Mouse (Mus musculus): ENCODE data around the gene Gon4l. TPM values are rescaled to one million over a fixed set of nuclear protein-coding genes. Genes with fewer than 3 reads are reported as not detected.

Gene Gon4l
- polyA plus RNA-seq, 1 experiment from 2014 or later: 13.6 TPM

DNA sequence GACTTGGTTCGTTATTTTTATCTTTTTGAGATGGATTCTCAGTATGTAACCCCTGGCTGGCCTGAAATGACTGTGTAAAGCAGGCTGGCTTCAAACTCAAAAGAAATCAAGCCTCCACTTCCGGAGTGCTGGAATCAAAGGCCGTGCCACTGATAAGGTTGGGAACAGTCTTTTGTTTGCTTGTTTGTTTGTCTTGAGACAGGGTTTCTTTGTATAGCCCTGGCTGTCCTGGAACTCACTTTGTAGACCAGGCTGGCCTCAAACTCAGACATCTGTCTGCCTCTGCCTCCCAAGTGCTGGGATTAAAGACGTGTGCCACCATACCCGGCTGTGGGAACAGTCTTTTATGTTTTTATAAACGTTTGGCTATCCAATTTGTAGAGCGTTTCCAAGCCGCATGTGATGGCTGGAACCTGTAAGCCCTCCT, 79.4 kb downstream of the Gon4l start:
- no peak for ATAC-seq (replicated peaks; ENCODE audit: insufficient number of reproducible peaks, low FRiP score, low TSS enrichment, low read depth)
- DNase-seq (ENCODE audit: low spot score): no peak
- H3K4me1 ChIP-seq (ENCODE audit: control insufficient read depth, insufficient read depth, low read length): no peaks in the 10 kb centered on the region; the same call in 1 of the 2 replicates
- WGBS: 35% methylated on average over 8 of the region's 8 CpGs
- H3K27me3 ChIP-seq (ENCODE audit: control insufficient read depth, insufficient read depth, low read length): no peaks in the 10 kb centered on the region
- peak overlapping the region; percentile 62 for H3K4me2 ChIP-seq (ENCODE audit: low read depth, low read length)
- H3K4me3 ChIP-seq (ENCODE audit: low read depth, low read length): peak overlapping the region; percentile 71
- H3K9ac ChIP-seq (replicated peaks; ENCODE audit: low read length): peak overlapping the region; percentile 73
- H3K27ac ChIP-seq (replicated peaks; ENCODE audit: low read depth, low read length): peak overlapping the region; percentile 32; the same call in 1 of the 2 replicates
- no peaks in the 10 kb centered on the region for H3K9me3 ChIP-seq (replicated peaks; ENCODE audit: control insufficient read depth, low read length)
- peaks cover 11% of the 10 kb centered on the region for H3K36me3 ChIP-seq (replicated peaks; ENCODE audit: control insufficient read depth, insufficient read depth, low read depth, low read length)

DNA sequence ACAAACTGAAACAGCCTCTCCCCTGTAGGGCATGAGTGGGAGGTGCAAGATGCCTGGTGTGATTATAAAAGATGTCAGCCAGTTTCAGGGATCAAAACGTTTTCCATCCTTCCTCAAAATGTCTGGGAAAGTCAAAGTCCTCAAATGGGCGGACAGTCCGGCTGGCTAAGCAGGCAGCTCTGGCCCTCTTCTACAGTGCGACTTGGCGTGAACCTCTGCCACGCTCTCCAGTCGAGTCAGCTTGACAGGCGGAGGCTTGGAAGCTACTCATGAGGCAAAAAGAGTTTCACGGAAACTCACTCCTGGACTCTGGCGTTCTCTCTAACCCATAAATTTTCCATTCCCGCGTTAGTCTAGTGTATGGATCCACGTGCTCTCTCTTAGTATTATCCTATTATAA, 84.0 kb downstream of the Gon4l start:
- WGBS: 89% methylated on average over 13 of the region's 13 CpGs

DNA sequence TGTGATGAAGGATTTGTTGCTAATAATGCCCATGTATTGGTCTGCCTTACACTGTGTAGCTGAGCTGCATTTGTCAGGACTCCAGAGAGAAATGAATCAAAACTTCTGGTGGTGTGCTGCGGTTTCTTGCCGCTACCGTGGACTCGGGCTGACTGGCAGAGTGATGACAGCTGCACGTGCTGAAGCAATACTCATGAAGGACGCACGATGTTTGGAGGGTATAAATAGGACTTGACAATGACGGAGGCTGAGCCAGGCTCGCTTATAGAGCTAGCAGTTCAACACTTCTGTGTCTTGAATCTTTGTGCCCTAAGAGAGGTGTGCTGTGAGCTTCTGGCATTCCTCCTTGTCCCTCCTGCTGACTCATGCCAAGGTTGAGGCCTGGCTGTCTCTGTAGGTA, 86.4 kb downstream of the Gon4l start:
- Histone ChIP-seq H3K27ac (replicated peaks; ENCODE audit: low read depth, low read length) (no peak overlapping the region), H3K4me3 (ENCODE audit: low read depth, low read length) (no peak overlapping the region), H3K4me2 (ENCODE audit: low read depth, low read length) (no peak overlapping the region), H3K27me3 (ENCODE audit: control insufficient read depth, insufficient read depth, low read length) (no peaks in the 10 kb centered on the region), H3K4me1 (ENCODE audit: control insufficient read depth, insufficient read depth, low read length) (no peaks in the 10 kb centered on the region), H3K36me3 (replicated peaks; ENCODE audit: control insufficient read depth, insufficient read depth, low read depth, low read length) (peaks cover 7% of the 10 kb centered on the region), H3K9ac (replicated peaks; ENCODE audit: low read length) (no peak overlapping the region), H3K9me3 (replicated peaks; ENCODE audit: control insufficient read depth, low read length) (no peaks in the 10 kb centered on the region)
- 92% methylated on average over 9 of the region's 9 CpGs for WGBS
- ATAC-seq (replicated peaks; ENCODE audit: insufficient number of reproducible peaks, low FRiP score, low TSS enrichment, low read depth) (no peak), DNase-seq (ENCODE audit: low spot score) (no peak)

More for the DNA sequence above, 84.0 kb downstream of the Gon4l start:
- ATAC-seq (replicated peaks; ENCODE audit: insufficient number of reproducible peaks, low FRiP score, low TSS enrichment, low read depth) (no peak), DNase-seq (ENCODE audit: low spot score) (no peak)
- Histone ChIP-seq H3K27ac (replicated peaks; ENCODE audit: low read depth, low read length) (no peak overlapping the region), H3K36me3 (replicated peaks; ENCODE audit: control insufficient read depth, insufficient read depth, low read depth, low read length) (peaks cover 4% of the 10 kb centered on the region), H3K9ac (replicated peaks; ENCODE audit: low read length) (no peak overlapping the region), H3K9me3 (replicated peaks; ENCODE audit: control insufficient read depth, low read length) (no peaks in the 10 kb centered on the region), H3K4me1 (ENCODE audit: control insufficient read depth, insufficient read depth, low read length) (no peaks in the 10 kb centered on the region), H3K4me3 (ENCODE audit: low read depth, low read length) (no peak overlapping the region), H3K27me3 (ENCODE audit: control insufficient read depth, insufficient read depth, low read length) (no peaks in the 10 kb centered on the region), H3K4me2 (ENCODE audit: low read depth, low read length) (no peak overlapping the region)

DNA sequence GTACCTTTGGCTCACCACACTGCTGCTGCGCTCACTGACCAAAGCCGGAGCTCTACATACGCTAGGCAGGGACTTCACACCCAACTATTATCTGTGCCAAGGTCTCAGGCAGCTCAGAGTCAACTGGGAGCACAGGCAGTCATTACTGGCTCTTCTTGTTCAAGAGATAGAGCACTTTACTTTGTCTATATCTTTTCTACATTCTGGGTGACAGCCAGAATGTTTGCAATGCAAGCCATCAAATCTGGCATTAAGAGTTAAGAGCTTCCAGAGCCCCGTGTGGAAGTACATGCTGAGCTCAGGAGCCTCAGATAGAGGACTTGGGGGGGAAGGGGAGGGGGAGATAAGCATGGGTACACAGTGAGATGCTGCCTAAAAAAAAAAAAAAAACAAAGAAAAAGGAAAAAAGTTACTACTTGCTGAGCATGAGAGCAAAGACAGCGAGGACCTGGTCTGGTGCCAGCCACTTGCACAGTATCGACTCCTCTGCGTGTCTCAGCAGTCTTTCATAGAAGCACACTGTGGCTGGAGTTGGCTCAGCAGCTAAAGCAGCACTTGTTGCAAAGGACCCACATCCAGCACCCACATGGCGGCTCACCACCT, 89.1 kb downstream of the Gon4l start:
- peaks cover 13% of the 10 kb centered on the region for H3K36me3 ChIP-seq (replicated peaks; ENCODE audit: control insufficient read depth, insufficient read depth, low read depth, low read length)

DNA sequence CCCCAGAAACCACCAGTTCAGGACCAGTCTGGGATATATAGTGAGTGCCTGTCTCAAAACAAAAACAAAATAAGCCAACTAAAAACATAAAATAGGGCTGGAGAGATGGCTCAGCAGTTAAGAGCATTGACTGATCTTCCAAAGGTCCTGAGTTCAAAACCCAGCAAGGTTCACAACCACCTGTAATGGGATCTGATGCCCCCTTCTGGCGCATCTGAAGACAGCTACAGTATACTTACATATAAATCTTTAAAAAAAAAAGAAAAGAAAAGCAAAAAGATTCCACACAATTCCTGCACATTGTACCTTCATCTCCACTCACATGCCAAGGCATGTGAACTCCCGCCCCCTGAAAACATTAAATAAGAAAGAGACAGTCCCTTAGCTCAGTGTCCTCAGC, 90.6 kb downstream of the Gon4l start:
- ATAC-seq (replicated peaks; ENCODE audit: insufficient number of reproducible peaks, low FRiP score, low TSS enrichment, low read depth): no peak

More for the DNA sequence above, 89.1 kb downstream of the Gon4l start:
- Histone ChIP-seq H3K27me3 (ENCODE audit: control insufficient read depth, insufficient read depth, low read length) (no peaks in the 10 kb centered on the region), H3K4me2 (ENCODE audit: low read depth, low read length) (no peak overlapping the region), H3K27ac (replicated peaks; ENCODE audit: low read depth, low read length) (no peak overlapping the region), H3K4me1 (ENCODE audit: control insufficient read depth, insufficient read depth, low read length) (no peaks in the 10 kb centered on the region), H3K9ac (replicated peaks; ENCODE audit: low read length) (no peak overlapping the region), H3K4me3 (ENCODE audit: low read depth, low read length) (no peak overlapping the region), H3K9me3 (replicated peaks; ENCODE audit: control insufficient read depth, low read length) (no peaks in the 10 kb centered on the region)
- ATAC-seq (replicated peaks; ENCODE audit: insufficient number of reproducible peaks, low FRiP score, low TSS enrichment, low read depth): no peak
- WGBS: 92% methylated on average over 8 of the region's 8 CpGs
- DNase-seq (ENCODE audit: low spot score): no peak

DNA sequence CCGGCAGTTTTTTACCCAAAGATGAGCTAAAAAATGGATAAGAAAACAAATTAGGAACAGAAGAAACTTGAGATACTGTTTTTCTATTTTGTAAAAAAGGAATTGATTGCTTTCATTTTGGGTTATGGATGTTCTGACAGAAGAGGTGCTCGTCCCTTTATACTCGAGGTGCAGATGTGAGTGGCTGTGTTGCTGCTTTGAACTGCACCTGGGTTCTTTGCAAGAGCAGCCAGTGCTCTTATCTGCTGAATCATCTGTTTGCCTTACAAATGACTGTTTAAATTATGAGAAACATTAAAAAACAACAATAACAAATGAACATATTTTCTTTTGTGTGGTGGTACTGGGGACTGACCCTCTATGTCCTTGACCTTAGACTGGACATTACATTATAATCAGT, 94.5 kb downstream of the Gon4l start:
- no peaks in the 10 kb centered on the region for H3K4me1 ChIP-seq (ENCODE audit: control insufficient read depth, insufficient read depth, low read length)
- no peaks in the 10 kb centered on the region for H3K27me3 ChIP-seq (ENCODE audit: control insufficient read depth, insufficient read depth, low read length)
- H3K27ac ChIP-seq (replicated peaks; ENCODE audit: low read depth, low read length): no peak overlapping the region
- no peak overlapping the region for H3K4me3 ChIP-seq (ENCODE audit: low read depth, low read length)
- H3K4me2 ChIP-seq (ENCODE audit: low read depth, low read length): no peak overlapping the region
- ATAC-seq (replicated peaks; ENCODE audit: insufficient number of reproducible peaks, low FRiP score, low TSS enrichment, low read depth) (no peak), DNase-seq (ENCODE audit: low spot score) (no peak)
- H3K9ac ChIP-seq (replicated peaks; ENCODE audit: low read length): no peak overlapping the region
- whole genome bisulfite sequencing: 96% methylated on average over 3 of the region's 3 CpGs
- H3K36me3 ChIP-seq (replicated peaks; ENCODE audit: control insufficient read depth, insufficient read depth, low read depth, low read length): peaks cover 14% of the 10 kb centered on the region
- H3K9me3 ChIP-seq (replicated peaks; ENCODE audit: control insufficient read depth, low read length): no peaks in the 10 kb centered on the region

More for the DNA sequence above, 90.6 kb downstream of the Gon4l start:
- no peak overlapping the region for H3K4me3 ChIP-seq (ENCODE audit: low read depth, low read length)
- H3K9me3 ChIP-seq (replicated peaks; ENCODE audit: control insufficient read depth, low read length): no peaks in the 10 kb centered on the region
- H3K4me2 ChIP-seq (ENCODE audit: low read depth, low read length): no peak overlapping the region
- no peak overlapping the region for H3K9ac ChIP-seq (replicated peaks; ENCODE audit: low read length)
- no peak overlapping the region for H3K27ac ChIP-seq (replicated peaks; ENCODE audit: low read depth, low read length)
- 82% methylated on average over 2 of the region's 2 CpGs for WGBS
- no peak for DNase-seq (ENCODE audit: low spot score)
- H3K36me3 ChIP-seq (replicated peaks; ENCODE audit: control insufficient read depth, insufficient read depth, low read depth, low read length): peaks cover 16% of the 10 kb centered on the region
- no peaks in the 10 kb centered on the region for H3K27me3 ChIP-seq (ENCODE audit: control insufficient read depth, insufficient read depth, low read length)
- no peaks in the 10 kb centered on the region for H3K4me1 ChIP-seq (ENCODE audit: control insufficient read depth, insufficient read depth, low read length)

DNA sequence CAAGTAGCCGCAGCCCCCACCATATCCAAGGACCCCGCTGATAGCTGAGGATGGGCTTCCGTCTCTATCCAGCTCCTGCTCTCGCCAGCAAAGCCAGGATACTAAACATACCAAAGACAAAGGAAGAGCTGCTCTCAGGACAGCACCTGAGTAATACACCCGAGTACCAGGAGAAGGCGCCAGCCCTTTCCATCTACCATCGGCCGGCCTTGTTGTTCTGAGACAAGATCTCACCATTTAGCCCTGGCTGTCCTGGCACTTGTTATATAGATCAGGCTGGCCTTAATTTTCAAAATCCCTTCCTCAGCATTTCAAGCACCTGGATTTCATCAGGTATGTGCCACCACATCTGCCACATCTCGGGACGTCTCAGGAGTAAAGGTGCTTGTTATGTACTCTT, 104.0 kb downstream of the Gon4l start:
- Histone ChIP-seq H3K9ac (replicated peaks; ENCODE audit: low read length) (no peak overlapping the region), H3K27me3 (ENCODE audit: control insufficient read depth, insufficient read depth, low read length) (no peaks in the 10 kb centered on the region), H3K4me1 (ENCODE audit: control insufficient read depth, insufficient read depth, low read length) (no peaks in the 10 kb centered on the region), H3K4me2 (ENCODE audit: low read depth, low read length) (no peak overlapping the region), H3K9me3 (replicated peaks; ENCODE audit: control insufficient read depth, low read length) (no peaks in the 10 kb centered on the region), H3K4me3 (ENCODE audit: low read depth, low read length) (no peak overlapping the region), H3K36me3 (replicated peaks; ENCODE audit: control insufficient read depth, insufficient read depth, low read depth, low read length) (no peaks in the 10 kb centered on the region; the same call in 1 of the 2 replicates), H3K27ac (replicated peaks; ENCODE audit: low read depth, low read length) (no peak overlapping the region)
- WGBS: 92% methylated on average over 10 of the region's 10 CpGs
- DNase-seq (ENCODE audit: low spot score) (no peak), ATAC-seq (replicated peaks; ENCODE audit: insufficient number of reproducible peaks, low FRiP score, low TSS enrichment, low read depth) (no peak)

DNA sequence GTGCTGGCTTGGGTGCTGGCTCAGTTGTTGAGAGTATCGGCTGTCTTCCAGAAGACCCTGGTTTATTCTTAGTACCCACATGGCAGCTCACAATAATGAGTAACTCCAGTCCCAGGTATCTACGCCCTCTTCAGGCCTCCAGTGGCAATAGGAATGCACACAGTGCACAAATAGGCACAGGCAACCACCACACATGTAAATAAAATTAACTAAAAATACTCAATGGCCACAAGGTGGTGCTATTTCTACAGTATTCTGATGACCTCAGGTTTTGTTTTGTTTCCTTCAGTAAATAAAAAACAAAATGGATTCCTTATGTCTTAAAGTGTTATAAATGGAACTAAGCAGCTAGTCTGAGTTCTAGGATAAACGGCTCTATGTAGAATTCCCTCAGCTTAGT, 104.7 kb downstream of the Gon4l start:
- Histone ChIP-seq H3K4me3 (ENCODE audit: low read depth, low read length) (no peak overlapping the region), H3K4me2 (ENCODE audit: low read depth, low read length) (no peak overlapping the region), H3K4me1 (ENCODE audit: control insufficient read depth, insufficient read depth, low read length) (no peaks in the 10 kb centered on the region), H3K9ac (replicated peaks; ENCODE audit: low read length) (no peak overlapping the region), H3K27me3 (ENCODE audit: control insufficient read depth, insufficient read depth, low read length) (no peaks in the 10 kb centered on the region), H3K27ac (replicated peaks; ENCODE audit: low read depth, low read length) (no peak overlapping the region), H3K9me3 (replicated peaks; ENCODE audit: control insufficient read depth, low read length) (no peaks in the 10 kb centered on the region), H3K36me3 (replicated peaks; ENCODE audit: control insufficient read depth, insufficient read depth, low read depth, low read length) (no peaks in the 10 kb centered on the region; the same call in 1 of the 2 replicates)
- WGBS: 77% methylated on average over 3 of the region's 3 CpGs
- DNase-seq (ENCODE audit: low spot score) (peak; percentile 84), ATAC-seq (replicated peaks; ENCODE audit: insufficient number of reproducible peaks, low FRiP score, low TSS enrichment, low read depth) (no peak)
